ENCODE assay signal across 26 mouse cellular contexts in genomic region chr6:51483861-51484260, GRCm38 (mm10). TPM values are rescaled to one million over a fixed set of nuclear protein-coding genes. Genes with fewer than 3 reads are reported as not detected.
DNase-seq lines count a peak whose midpoint lies in the region; ATAC-seq lines count a peak whose summit lies in the region.
"Had no signal": no experiment of that assay in that cellular context is flagged by ENCODE, and none has a peak within 500 bp of the region (broad histone marks: within the 10 kb centered on the region; RNA-seq: fewer than 3 reads in every experiment).

No protein-coding gene starts in this region.

- H3K4me3 ChIP-seq in embryonic facial prominence, embryonic 14.5 days (ENCODE audit: low read depth, low read length), result no peak overlapping the region
- H3K4me3 ChIP-seq in embryonic facial prominence, embryonic 10.5 days, result no peak overlapping the region
- no peak overlapping the region for H3K4me3 ChIP-seq in heart, embryonic 11.5 days (ENCODE audit: low read depth, low read length)
- H3K4me3 ChIP-seq in liver, embryonic 11.5 days (ENCODE audit: low read depth, low read length), result no peak overlapping the region
- H3K4me3 ChIP-seq in midbrain, embryonic 11.5 days (ENCODE audit: low read depth, low read length), result no peak overlapping the region
- no peak overlapping the region for H3K4me3 ChIP-seq in midbrain, embryonic 14.5 days (replicated peaks; ENCODE audit: low read depth, low read length)
- H3K4me3 ChIP-seq: embryonic facial prominence, embryonic 13.5 days; forebrain, embryonic 12.5 days; forebrain, embryonic 15.5 days had no signal

- no peak overlapping the region for H3K4me2 ChIP-seq in embryonic facial prominence, embryonic 14.5 days (ENCODE audit: low read depth, low read length)
- H3K4me2 ChIP-seq in heart, embryonic 11.5 days, result no peak overlapping the region
- no peak overlapping the region for H3K4me2 ChIP-seq in liver, embryonic 11.5 days
- no peak overlapping the region for H3K4me2 ChIP-seq in midbrain, embryonic 11.5 days
- no peak overlapping the region for H3K4me2 ChIP-seq in midbrain, embryonic 14.5 days (ENCODE audit: low read length)
- H3K4me2 ChIP-seq: embryonic facial prominence, embryonic 13.5 days; forebrain, embryonic 12.5 days; forebrain, embryonic 15.5 days had no signal

- 98% methylated on average over 3 of the region's 3 CpGs for WGBS in embryonic facial prominence, embryonic 14.5 days
- 92% methylated on average over 3 of the region's 3 CpGs for whole genome bisulfite sequencing in embryonic facial prominence, embryonic 10.5 days
- 88% methylated on average over 3 of the region's 3 CpGs for WGBS in heart, embryonic 11.5 days (ENCODE audit: insufficient replicate concordance)
- 91% methylated on average over 3 of the region's 3 CpGs for WGBS in liver, embryonic 11.5 days
- 93% methylated on average over 3 of the region's 3 CpGs for WGBS in midbrain, embryonic 11.5 days
- WGBS in midbrain, embryonic 14.5 days, result 95% methylated on average over 3 of the region's 3 CpGs

- H3K9ac ChIP-seq in embryonic facial prominence, embryonic 14.5 days (ENCODE audit: low read depth, low read length), result no peak overlapping the region
- no peak overlapping the region for H3K9ac ChIP-seq in heart, embryonic 11.5 days (ENCODE audit: low read depth, low read length)
- H3K9ac ChIP-seq in liver, embryonic 11.5 days (ENCODE audit: low read depth, low read length), result no peak overlapping the region
- no peak overlapping the region for H3K9ac ChIP-seq in midbrain, embryonic 11.5 days (ENCODE audit: low read length)
- no peak overlapping the region for H3K9ac ChIP-seq in midbrain, embryonic 14.5 days (replicated peaks; ENCODE audit: low read length)
- H3K9ac ChIP-seq: embryonic facial prominence, embryonic 13.5 days; forebrain, embryonic 12.5 days; forebrain, embryonic 15.5 days; forebrain, postnatal 0 days had no signal

- no peak for DNase-seq in embryonic facial prominence, embryonic 14.5 days (ENCODE audit: low spot score)
- DNase-seq in embryonic facial prominence, embryonic 10.5 days (ENCODE audit: low spot score), result no peak
- DNase-seq in heart, adult 11 months, result peak; percentile 53
- peak; percentile 18 for DNase-seq in liver, embryonic 11.5 days (ENCODE audit: low spot score)
- DNase-seq in liver, result no peak
- peak; percentile 66 for DNase-seq in midbrain, embryonic 11.5 days (ENCODE audit: low spot score, missing footprints)
- DNase-seq in midbrain, embryonic 14.5 days, result no peak
- DNase-seq: adrenal gland, adult 8-10 months; adrenal gland, postnatal 14 days; adrenal gland, postnatal 36 days; B cell, adult 2 months; cerebellum, adult 11-12 months; cerebellum, adult 2 months; cerebellum, adult 9-10 months; cerebellum, postnatal 10 days; cerebellum, postnatal 25 days; forebrain, postnatal 0 days had no signal

- no peaks in the 10 kb centered on the region for H3K4me1 ChIP-seq in embryonic facial prominence, embryonic 14.5 days (ENCODE audit: control insufficient read depth, insufficient read depth, low read length)
- no peaks in the 10 kb centered on the region for H3K4me1 ChIP-seq in embryonic facial prominence, embryonic 10.5 days
- peaks cover 14% of the 10 kb centered on the region for H3K4me1 ChIP-seq in heart, embryonic 11.5 days (ENCODE audit: control insufficient read depth, insufficient read depth, low read length)
- H3K4me1 ChIP-seq in liver, embryonic 11.5 days (replicated peaks; ENCODE audit: control insufficient read depth, insufficient read depth, low read length), result peaks cover 11% of the 10 kb centered on the region
- no peaks in the 10 kb centered on the region for H3K4me1 ChIP-seq in midbrain, embryonic 11.5 days (ENCODE audit: control insufficient read depth, insufficient read depth, low read length)
- H3K4me1 ChIP-seq in midbrain, embryonic 14.5 days (ENCODE audit: control insufficient read depth, insufficient read depth, low read length), result no peaks in the 10 kb centered on the region
- H3K4me1 ChIP-seq: embryonic facial prominence, embryonic 13.5 days; forebrain, embryonic 12.5 days had no signal

- no peak overlapping the region for H3K27ac ChIP-seq in embryonic facial prominence, embryonic 14.5 days (replicated peaks; ENCODE audit: low read depth, low read length)
- no peak overlapping the region for H3K27ac ChIP-seq in embryonic facial prominence, embryonic 10.5 days (replicated peaks)
- H3K27ac ChIP-seq in heart, embryonic 11.5 days (ENCODE audit: low read depth, low read length), result no peak overlapping the region
- H3K27ac ChIP-seq in liver, embryonic 11.5 days (ENCODE audit: low read depth, low read length), result no peak overlapping the region
- H3K27ac ChIP-seq in midbrain, embryonic 11.5 days (ENCODE audit: low read depth, low read length), result no peak overlapping the region
- no peak overlapping the region for H3K27ac ChIP-seq in midbrain, embryonic 14.5 days (replicated peaks; ENCODE audit: low read depth, low read length)
- H3K27ac ChIP-seq: embryonic facial prominence, embryonic 13.5 days; forebrain, embryonic 12.5 days; forebrain, embryonic 15.5 days had no signal

- H3K36me3 ChIP-seq in embryonic facial prominence, embryonic 14.5 days (ENCODE audit: control insufficient read depth, insufficient read depth, low read length), result peaks cover 44% of the 10 kb centered on the region
- peaks cover 49% of the 10 kb centered on the region for H3K36me3 ChIP-seq in embryonic facial prominence, embryonic 10.5 days (replicated peaks)
- H3K36me3 ChIP-seq in heart, embryonic 11.5 days (ENCODE audit: control insufficient read depth, insufficient read depth, low read length), result peaks cover 29% of the 10 kb centered on the region
- peaks cover 34% of the 10 kb centered on the region for H3K36me3 ChIP-seq in liver, embryonic 11.5 days (ENCODE audit: control insufficient read depth, insufficient read depth, low read length)
- peaks cover 15% of the 10 kb centered on the region for H3K36me3 ChIP-seq in midbrain, embryonic 11.5 days (ENCODE audit: control insufficient read depth, insufficient read depth, low read length)
- peaks cover 46% of the 10 kb centered on the region for H3K36me3 ChIP-seq in midbrain, embryonic 14.5 days (ENCODE audit: control insufficient read depth, insufficient read depth, low read length)

- no peaks in the 10 kb centered on the region for H3K27me3 ChIP-seq in embryonic facial prominence, embryonic 14.5 days (replicated peaks; ENCODE audit: control insufficient read depth, insufficient read depth, low read length)
- no peaks in the 10 kb centered on the region for H3K27me3 ChIP-seq in embryonic facial prominence, embryonic 10.5 days (replicated peaks; ENCODE audit: low read depth, poor library complexity, severe bottlenecking)
- no peaks in the 10 kb centered on the region for H3K27me3 ChIP-seq in heart, embryonic 11.5 days (ENCODE audit: control insufficient read depth, insufficient read depth, low read length)
- no peaks in the 10 kb centered on the region for H3K27me3 ChIP-seq in liver, embryonic 11.5 days (replicated peaks; ENCODE audit: control insufficient read depth, insufficient read depth, low read length)
- no peaks in the 10 kb centered on the region for H3K27me3 ChIP-seq in midbrain, embryonic 11.5 days (ENCODE audit: control insufficient read depth, insufficient read depth, low read length)
- H3K27me3 ChIP-seq in midbrain, embryonic 14.5 days (ENCODE audit: control insufficient read depth, insufficient read depth, low read length), result no peaks in the 10 kb centered on the region
- H3K27me3 ChIP-seq: CH12.LX; embryonic facial prominence, embryonic 13.5 days; forebrain, embryonic 12.5 days; forebrain, embryonic 15.5 days; Patski had no signal

- H3K9me3 ChIP-seq in embryonic facial prominence, embryonic 14.5 days (ENCODE audit: control insufficient read depth, low read length), result 0 out of 2 replicates have a peak, but pooled peaks cover 8% of the 10 kb centered on the region
- H3K9me3 ChIP-seq in embryonic facial prominence, embryonic 10.5 days, result peaks cover 3% of the 10 kb centered on the region; the same call in 1 of the 2 replicates
- H3K9me3 ChIP-seq in heart, embryonic 11.5 days (replicated peaks; ENCODE audit: control insufficient read depth, low read length), result peaks cover 3% of the 10 kb centered on the region; the same call in 1 of the 2 replicates
- H3K9me3 ChIP-seq in liver, embryonic 11.5 days (ENCODE audit: control insufficient read depth, low read length), result no peaks in the 10 kb centered on the region
- 0 out of 2 replicates have a peak, but pooled peaks cover 2% of the 10 kb centered on the region for H3K9me3 ChIP-seq in midbrain, embryonic 11.5 days (ENCODE audit: control insufficient read depth, low read length)
- H3K9me3 ChIP-seq in midbrain, embryonic 14.5 days (ENCODE audit: control insufficient read depth, low read length), result no peaks in the 10 kb centered on the region
- H3K9me3 ChIP-seq: forebrain, embryonic 15.5 days had no signal

- 0 out of 2 replicates have a peak, but pooled peaks have one; percentile 17 for ATAC-seq in embryonic facial prominence, embryonic 14.5 days (ENCODE audit: low read depth)
- no peak for ATAC-seq in heart, embryonic 11.5 days (replicated peaks; ENCODE audit: insufficient number of reproducible peaks, low FRiP score, low TSS enrichment)
- ATAC-seq in liver, embryonic 11.5 days (replicated peaks; ENCODE audit: low FRiP score), result no peak
- ATAC-seq in midbrain, embryonic 11.5 days (ENCODE audit: low FRiP score), result no peak
- ATAC-seq in midbrain, embryonic 14.5 days (ENCODE audit: low FRiP score, low TSS enrichment), result no peak
- ATAC-seq: activated CD4-positive, CD25-positive, alpha-beta regulatory T cell, adult 4 months; CD4-positive, CD25-positive, alpha-beta regulatory T cell, adult 4 months; forebrain, embryonic 15.5 days; forebrain, postnatal 0 days; Patski had no signal

RNA-seq across cellular contexts. Expression of gene Cbx3, which starts 13.7 kb away (rescaled TPM):
- polyA plus RNA-seq in embryonic facial prominence, embryonic 14.5 days (2014; fragmentation: Nextera tagmentation; extraction: Ambion mirVana), result 411 and 425 TPM in 2 replicates
- polyA plus RNA-seq in embryonic facial prominence, embryonic 10.5 days (2016; fragmentation: Nextera tagmentation; extraction: Ambion mirVana), result 700 and 747 TPM in 2 replicates
- 396 and 399 TPM in 2 replicates for polyA plus RNA-seq in heart, embryonic 11.5 days (2014; fragmentation: Nextera tagmentation; extraction: Ambion mirVana)
- polyA plus RNA-seq in liver, embryonic 11.5 days (2014; fragmentation: Nextera tagmentation; extraction: Ambion mirVana), result 468 and 477 TPM in 2 replicates
- 757 and 781 TPM in 2 replicates for polyA plus RNA-seq in midbrain, embryonic 11.5 days (2014; fragmentation: Nextera tagmentation; extraction: Ambion mirVana)
- polyA plus RNA-seq in midbrain, embryonic 14.5 days (2014; fragmentation: Nextera tagmentation; extraction: Ambion mirVana), result 518 and 525 TPM in 2 replicates

RNA-seq across cellular contexts. Expression of gene Hnrnpa2b1, which starts 14.2 kb away (rescaled TPM):
- 930 and 1,017 TPM in 2 replicates for polyA plus RNA-seq in embryonic facial prominence, embryonic 14.5 days (2014; fragmentation: Nextera tagmentation; extraction: Ambion mirVana)
- polyA plus RNA-seq in embryonic facial prominence, embryonic 10.5 days (2016; fragmentation: Nextera tagmentation; extraction: Ambion mirVana), result 2,407 and 2,547 TPM in 2 replicates
- polyA plus RNA-seq in heart, embryonic 11.5 days (2014; fragmentation: Nextera tagmentation; extraction: Ambion mirVana), result 856 and 1,080 TPM in 2 replicates
- polyA plus RNA-seq in liver, embryonic 11.5 days (2014; fragmentation: Nextera tagmentation; extraction: Ambion mirVana), result 1,403 and 1,404 TPM in 2 replicates
- 1,654 and 1,893 TPM in 2 replicates for polyA plus RNA-seq in midbrain, embryonic 11.5 days (2014; fragmentation: Nextera tagmentation; extraction: Ambion mirVana)
- polyA plus RNA-seq in midbrain, embryonic 14.5 days (2014; fragmentation: Nextera tagmentation; extraction: Ambion mirVana), result 859 and 918 TPM in 2 replicates

RNA-seq across cellular contexts. Expression of gene Snx10, which starts 39.8 kb away (rescaled TPM):
- 17.2 and 19.2 TPM in 2 replicates for polyA plus RNA-seq in embryonic facial prominence, embryonic 14.5 days (2014; fragmentation: Nextera tagmentation; extraction: Ambion mirVana)
- polyA plus RNA-seq in embryonic facial prominence, embryonic 10.5 days (2016; fragmentation: Nextera tagmentation; extraction: Ambion mirVana), result 22.7 and 24.0 TPM in 2 replicates
- polyA plus RNA-seq in heart, embryonic 11.5 days (2014; fragmentation: Nextera tagmentation; extraction: Ambion mirVana), result 23.0 and 26.1 TPM in 2 replicates
- polyA plus RNA-seq in liver, embryonic 11.5 days (2014; fragmentation: Nextera tagmentation; extraction: Ambion mirVana), result 8.5 and 11.1 TPM in 2 replicates
- polyA plus RNA-seq in midbrain, embryonic 11.5 days (2014; fragmentation: Nextera tagmentation; extraction: Ambion mirVana), result 52.0 and 53.4 TPM in 2 replicates
- polyA plus RNA-seq in midbrain, embryonic 14.5 days (2014; fragmentation: Nextera tagmentation; extraction: Ambion mirVana), result 54.7 and 55.2 TPM in 2 replicates
- polyA plus RNA-seq: G1E had no signal

RNA-seq across cellular contexts. Expression of gene Nfe2l3, which starts 51.4 kb away (rescaled TPM):
- polyA plus RNA-seq in embryonic facial prominence, embryonic 14.5 days (2014; fragmentation: Nextera tagmentation; extraction: Ambion mirVana), result 4.0 and 4.1 TPM in 2 replicates
- 1.3 and 1.6 TPM in 2 replicates for polyA plus RNA-seq in embryonic facial prominence, embryonic 10.5 days (2016; fragmentation: Nextera tagmentation; extraction: Ambion mirVana)
- 3.4 and 4.7 TPM in 2 replicates for polyA plus RNA-seq in heart, embryonic 11.5 days (2014; fragmentation: Nextera tagmentation; extraction: Ambion mirVana)
- polyA plus RNA-seq in liver, embryonic 11.5 days (2014; fragmentation: Nextera tagmentation; extraction: Ambion mirVana), result 0.36 and 0.99 TPM in 2 replicates
- polyA plus RNA-seq in midbrain, embryonic 11.5 days (2014; fragmentation: Nextera tagmentation; extraction: Ambion mirVana), result 4.3 and 5.3 TPM in 2 replicates
- polyA plus RNA-seq in midbrain, embryonic 14.5 days (2014; fragmentation: Nextera tagmentation; extraction: Ambion mirVana), result 8.2 and 9.0 TPM in 2 replicates
- polyA plus RNA-seq: G1E had no signal

Comparison
In these comparisons a context has a peak if more than half of its experiments do, and no peak if none do; other contexts are left out.
1. DNase-seq: peak in heart, adult 11 months (single experiment), liver, embryonic 11.5 days (single experiment) and midbrain, embryonic 11.5 days (single experiment); none in embryonic facial prominence, embryonic 14.5 days (single experiment), embryonic facial prominence, embryonic 10.5 days (single experiment), liver (single experiment) and midbrain, embryonic 14.5 days (single experiment).